ENCODE assay signal across 8 mouse cellular contexts in genomic region chr5:93000774-93001757, GRCm38 (mm10). TPM values are rescaled to one million over a fixed set of nuclear protein-coding genes. Genes with fewer than 3 reads are reported as not detected.
A peak's percentile ranks its signal among the peaks of the same experiment; 100 is the strongest.
DNase-seq lines count a peak whose midpoint lies in the region; ATAC-seq and TF ChIP-seq lines count a peak whose summit lies in the region.

No protein-coding gene starts in this region.

- no peaks in the 10 kb centered on the region for H3K9me3 ChIP-seq in heart, embryonic 13.5 days
- no peaks in the 10 kb centered on the region for H3K9me3 ChIP-seq in lung, postnatal 0 days (ENCODE audit: low read length)

- no peaks in the 10 kb centered on the region for H3K36me3 ChIP-seq in heart, embryonic 13.5 days
- no peaks in the 10 kb centered on the region for H3K36me3 ChIP-seq in lung, postnatal 0 days (ENCODE audit: insufficient read depth, low read length)

- 34% methylated on average over 17 of the region's 17 CpGs for WGBS in heart, embryonic 13.5 days
- WGBS in lung, postnatal 0 days = 22% methylated on average over 17 of the region's 17 CpGs

- H3K27me3 ChIP-seq in heart, embryonic 13.5 days (replicated peaks) = no peaks in the 10 kb centered on the region
- H3K27me3 ChIP-seq in lung, postnatal 0 days (replicated peaks; ENCODE audit: insufficient read depth, low read length) = no peaks in the 10 kb centered on the region

- peak; percentile 40 for DNase-seq in adrenal gland, postnatal 10 days
- DNase-seq in adrenal gland, adult (ENCODE audit: inconsistent age in 2 of 2, low spot score in 1 of 2) = no peak
- peak; percentile 25 to 34 for DNase-seq in layer of hippocampus, adult 8-10 months (ENCODE audit: low spot score in 2 of 2)
- peak; percentile 89 for DNase-seq in lung, postnatal 0 days (ENCODE audit: low spot score)
- no peak for DNase-seq in urinary bladder, adult 2 months (ENCODE audit: low spot score)
- DNase-seq in spleen, adult 12 weeks (ENCODE audit: low spot score) = no peak

- H3K4me3 ChIP-seq in heart, embryonic 13.5 days = no peak overlapping the region
- H3K4me3 ChIP-seq in lung, postnatal 0 days (ENCODE audit: low read depth, low read length) = no peak overlapping the region

- peaks cover 92% of the 10 kb centered on the region for H3K4me1 ChIP-seq in heart, embryonic 13.5 days
- H3K4me1 ChIP-seq in lung, postnatal 0 days (ENCODE audit: insufficient read depth, low read depth, low read length) = peaks cover 15% of the 10 kb centered on the region; the same call in 1 of the 2 replicates

- peak overlapping the region; percentile 87 for H3K27ac ChIP-seq in heart, embryonic 13.5 days (replicated peaks)
- peak overlapping the region; percentile 81 for H3K27ac ChIP-seq in lung, postnatal 0 days (ENCODE audit: low read length)

- TF ChIP-seq CTCF in lung, postnatal 0 days (IDR thresholded peaks at IDR 0.05) = no peak

- ATAC-seq in common myeloid progenitor, adult 5-6 weeks (replicated peaks; ENCODE audit: low read depth, poor library complexity, severe bottlenecking) = peak; percentile 63
- ATAC-seq in heart, embryonic 13.5 days (ENCODE audit: extremely low read depth, insufficient number of reproducible peaks, low FRiP score, low TSS enrichment) = no peak
- ATAC-seq in lung, postnatal 0 days = peak; percentile 65

- H3K4me2 ChIP-seq in heart, embryonic 13.5 days = peak overlapping the region; percentile 16
- H3K4me2 ChIP-seq in lung, postnatal 0 days (replicated peaks; ENCODE audit: low read depth, low read length) = no peak overlapping the region

- peak; percentile 87 for TF ChIP-seq EP300 in lung, postnatal 0 days (IDR thresholded peaks at IDR 0.05)

- no peak overlapping the region for H3K9ac ChIP-seq in heart, embryonic 13.5 days
- no peak overlapping the region for H3K9ac ChIP-seq in lung, postnatal 0 days (replicated peaks; ENCODE audit: low read depth)

RNA-seq across cellular contexts. Expression of gene Sowahb, which starts 43.8 kb away (rescaled TPM):
- total RNA-seq in adrenal gland, postnatal 10 days (2021) = 1 to 10 TPM in 1 of 2 experiments, under 1 TPM in 1; 0.48 to 1.4 TPM
- total RNA-seq in common myeloid progenitor, adult 5-6 weeks (2017) = not detected in 2 replicates
- 0.08 TPM in 1 of 2 replicates, not detected in the other for polyA plus RNA-seq in heart, embryonic 13.5 days (2015; fragmentation: Nextera tagmentation; extraction: Ambion mirVana)
- 1 to 10 TPM; 3.0 to 4.3 (median 3.7) TPM for total RNA-seq in layer of hippocampus, adult 8-10 months (2022)
- 1.2 and 1.3 TPM in 2 replicates for polyA plus RNA-seq in lung, postnatal 0 days (2015; fragmentation: Nextera tagmentation; extraction: Ambion mirVana)
- polyA plus RNA-seq in urinary bladder, adult 2 months (2012; rRNA removed) = 2.1 and 2.3 TPM in 2 replicates

Comparison
In these comparisons a context has a peak if more than half of its experiments do, and no peak if none do; other contexts are left out.
1. DNase-seq: peak in adrenal gland, postnatal 10 days (single experiment), layer of hippocampus, adult 8-10 months (2 of 2) and lung, postnatal 0 days (single experiment); none in adrenal gland, adult (0 of 2), urinary bladder, adult 2 months (single experiment) and spleen, adult 12 weeks (single experiment).